Mouse (Mus musculus): ENCODE measurements around the gene Emid1.
A peak's percentile ranks its signal among the peaks of the same experiment; 100 is the strongest.

Emid1 gene

GRCm38 (mm10) chr11:5163421-5163820, 11.4 kb upstream of the Emid1 start:
- no peak for DNase-seq (ENCODE audit: low read depth, low spot score)

GRCm38 (mm10) chr11:5160722-5161485, 8.8 kb upstream of the Emid1 start:
- DNase-seq (ENCODE audit: low read depth, low spot score): no peak

DNA sequence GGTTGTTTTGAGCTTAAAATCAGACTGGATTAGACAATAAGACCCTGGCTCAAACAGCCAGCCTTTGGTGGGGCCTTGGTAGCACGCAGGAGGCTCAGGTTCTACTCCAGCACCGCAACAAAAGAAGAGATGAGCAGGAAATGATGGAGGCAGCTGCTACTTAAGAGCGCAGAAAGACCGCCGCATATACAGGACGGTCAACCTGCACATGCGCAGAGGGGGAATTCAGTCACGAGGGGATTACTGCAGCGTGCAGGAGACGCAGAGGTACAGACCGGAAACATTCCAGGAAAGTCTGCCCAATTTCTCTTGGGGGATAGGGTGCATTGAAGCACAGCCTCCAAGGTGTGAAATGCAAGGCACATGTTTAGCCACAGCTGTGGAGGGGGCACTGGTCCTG, 6.0 kb upstream of the Emid1 start:
- no peak for DNase-seq (ENCODE audit: low read depth, low spot score)

GRCm38 (mm10) chr11:5154961-5155805, 3.1 kb upstream of the Emid1 start:
- no peak for DNase-seq (ENCODE audit: low read depth, low spot score)

DNA sequence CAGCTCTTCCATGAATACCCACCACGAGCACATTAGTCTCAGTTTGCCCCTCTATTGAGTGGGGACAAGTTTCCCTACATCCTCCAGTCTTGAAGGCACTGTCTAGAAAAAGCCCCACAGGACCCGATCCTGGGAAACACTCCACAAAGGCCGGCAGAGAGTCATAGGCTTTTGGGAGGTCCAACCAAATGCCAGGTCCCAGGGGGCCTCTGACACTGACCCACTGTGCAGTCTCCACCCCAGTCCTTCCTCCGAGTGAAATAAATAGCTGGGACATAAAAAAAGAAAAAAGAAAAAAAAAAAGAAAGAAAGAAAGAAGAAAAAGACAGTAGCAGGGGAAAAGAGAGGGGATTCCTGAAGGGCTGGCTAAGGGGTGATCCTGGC, 818 bp downstream of the Emid1 start:
- no peak for DNase-seq (ENCODE audit: low read depth, low spot score)

GRCm38 (mm10) chr11:5150416-5151246, 1.4 kb downstream of the Emid1 start:
- DNase-seq (ENCODE audit: low read depth, low spot score): no peak

- DNase-seq (ENCODE audit: low read depth, low spot score): no peak
These were observed 2.1 kb downstream of the Emid1 start for GRCm38 (mm10) chr11:5149955-5150354.

GRCm38 (mm10) chr11:5149249-5149648, 2.8 kb downstream of the Emid1 start:
- no peak for DNase-seq (ENCODE audit: low read depth, low spot score)

DNA sequence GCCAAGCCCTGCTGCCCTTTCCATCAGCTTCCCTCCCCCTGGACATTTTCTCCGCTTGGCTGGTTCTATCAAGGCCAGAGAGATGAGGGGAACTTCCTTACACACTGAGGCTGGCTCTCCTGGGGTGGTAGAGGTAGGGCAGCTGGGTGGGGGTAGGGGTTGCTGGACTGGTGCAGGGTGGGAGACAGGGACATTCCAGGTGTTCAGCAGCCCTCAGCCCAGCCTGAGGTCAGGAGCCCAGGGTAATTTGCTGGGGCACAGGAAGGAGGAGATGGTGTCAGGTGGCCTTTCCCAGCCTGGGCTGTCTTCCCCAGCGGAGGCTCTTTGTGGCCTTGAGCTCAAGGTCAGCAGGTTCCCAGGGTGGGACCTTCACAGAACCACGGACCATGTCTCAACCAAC, 6.5 kb downstream of the Emid1 start:
- no peak for DNase-seq (ENCODE audit: low read depth, low spot score)

GRCm38 (mm10) chr11:5141965-5142364, 10.1 kb downstream of the Emid1 start:
- DNase-seq (ENCODE audit: low read depth, low spot score): no peak

- DNase-seq (ENCODE audit: low read depth, low spot score): no peak
These were observed 10.8 kb downstream of the Emid1 start for GRCm38 (mm10) chr11:5141252-5141651.

- DNase-seq (ENCODE audit: low read depth, low spot score): no peak
These were observed 11.4 kb downstream of the Emid1 start for GRCm38 (mm10) chr11:5140619-5141018.

GRCm38 (mm10) chr11:5139372-5139771, 12.7 kb downstream of the Emid1 start:
- no peak for DNase-seq (ENCODE audit: low read depth, low spot score)

DNA sequence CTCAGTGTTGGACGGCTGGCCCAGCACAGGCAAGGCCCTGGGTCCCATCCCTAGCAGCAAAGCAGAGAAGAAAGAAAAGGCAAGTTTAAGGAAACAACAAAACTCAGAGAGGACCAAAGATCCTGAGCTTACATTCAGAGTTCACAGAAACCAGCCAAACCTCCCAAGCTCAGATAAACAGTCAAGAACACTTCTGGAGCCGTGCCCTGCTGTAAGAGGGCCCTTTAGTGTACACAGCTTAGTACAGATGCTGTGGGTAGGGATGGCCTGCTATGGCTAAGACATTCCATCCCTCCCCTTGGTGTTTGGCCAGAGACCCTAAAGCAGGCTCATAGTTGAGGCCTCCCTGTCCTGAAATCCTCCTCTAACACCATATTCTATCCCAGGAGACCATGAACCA, 13.4 kb downstream of the Emid1 start:
- DNase-seq (ENCODE audit: low read depth, low spot score): no peak

DNA sequence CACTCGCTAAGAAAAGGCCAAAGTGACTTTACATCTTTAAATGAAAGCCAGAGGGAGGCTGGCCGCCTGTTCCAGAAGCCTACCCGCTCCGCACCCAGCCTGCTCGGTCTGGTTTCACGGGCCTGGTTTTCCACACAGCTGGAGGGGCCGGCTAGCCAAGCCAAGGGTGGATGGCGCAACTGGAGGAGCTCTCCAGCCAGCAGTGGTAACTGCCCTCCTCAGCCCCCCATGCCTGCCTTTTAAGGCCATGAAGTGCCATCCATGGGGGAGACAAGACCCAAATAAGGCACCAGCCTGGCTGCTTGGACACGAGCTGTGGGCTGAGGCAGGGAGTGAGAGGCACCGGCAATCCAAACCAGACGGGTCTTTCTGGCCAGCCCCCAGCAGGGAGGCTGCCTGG, 16.1 kb downstream of the Emid1 start:
- no peak for DNase-seq (ENCODE audit: low read depth, low spot score)

DNA sequence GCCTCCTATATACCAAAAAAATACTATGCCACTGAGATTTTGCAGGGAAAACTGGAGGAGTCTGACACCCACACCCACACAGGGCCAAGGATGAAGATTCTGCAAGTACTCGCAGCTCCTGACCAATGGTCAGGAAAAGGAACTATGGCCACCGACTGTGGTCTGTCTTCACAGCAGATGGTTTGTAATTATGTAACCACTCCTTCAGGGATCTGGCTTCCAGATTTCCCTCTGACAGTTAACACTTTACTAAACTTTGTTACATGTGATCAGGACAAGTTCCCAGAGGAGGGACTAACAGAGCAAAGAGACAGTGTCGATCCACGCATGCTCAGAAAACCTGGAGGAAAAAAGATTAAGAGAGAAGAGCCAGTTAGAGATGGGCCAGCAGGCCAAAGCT, 19.3 kb downstream of the Emid1 start:
- no peak for DNase-seq (ENCODE audit: low read depth, low spot score)

DNA sequence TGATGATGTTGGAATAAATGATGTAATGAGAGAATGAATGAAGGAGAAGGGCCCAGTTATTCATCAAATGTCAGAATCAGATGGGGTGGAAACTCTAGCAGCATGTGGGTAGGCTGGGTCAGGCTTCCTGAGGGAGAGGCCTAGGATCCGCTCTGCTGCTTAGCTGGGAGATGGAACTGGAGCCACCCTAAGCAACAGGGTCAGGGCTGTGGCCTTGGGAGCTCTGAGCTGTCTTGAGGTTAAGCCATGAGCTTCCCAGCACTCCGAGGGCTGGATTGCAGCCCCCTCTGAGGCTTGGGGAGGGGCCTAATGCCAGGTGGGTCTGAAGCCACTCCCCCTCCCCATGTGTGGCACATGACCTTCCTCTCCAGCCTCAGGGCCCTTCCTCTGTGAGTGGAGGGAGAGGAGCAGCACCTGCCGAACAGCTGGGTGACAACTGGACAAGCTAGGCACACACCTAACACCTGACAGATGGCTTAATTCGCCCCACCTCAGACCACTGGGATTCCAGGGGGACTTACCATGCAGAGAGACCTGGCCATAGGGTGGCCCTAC, 21.9 kb downstream of the Emid1 start:
- DNase-seq (ENCODE audit: low read depth, low spot score): no peak

DNA sequence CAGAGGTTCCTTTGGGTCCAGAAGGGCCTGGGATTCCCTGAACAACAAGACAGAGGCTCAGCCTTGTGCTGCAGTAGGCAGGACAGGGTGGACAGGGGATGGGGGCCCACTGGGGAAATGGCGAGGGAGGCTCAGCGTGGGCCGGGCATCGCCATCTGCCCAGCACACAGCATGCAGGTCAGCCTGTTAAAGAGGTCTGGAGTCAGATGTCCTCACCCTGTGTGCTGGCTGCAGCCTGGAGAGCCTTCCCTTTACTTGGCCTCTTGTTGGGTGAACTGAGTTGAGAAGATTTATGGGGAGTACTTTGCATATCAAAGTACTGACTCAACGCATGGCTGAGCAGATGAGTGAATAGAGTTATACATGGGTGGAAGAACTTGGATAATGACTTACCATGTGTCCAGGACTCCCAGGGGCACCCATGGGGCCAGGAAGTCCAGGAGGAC, 23.0 kb downstream of the Emid1 start:
- DNase-seq (ENCODE audit: low read depth, low spot score): no peak

DNA sequence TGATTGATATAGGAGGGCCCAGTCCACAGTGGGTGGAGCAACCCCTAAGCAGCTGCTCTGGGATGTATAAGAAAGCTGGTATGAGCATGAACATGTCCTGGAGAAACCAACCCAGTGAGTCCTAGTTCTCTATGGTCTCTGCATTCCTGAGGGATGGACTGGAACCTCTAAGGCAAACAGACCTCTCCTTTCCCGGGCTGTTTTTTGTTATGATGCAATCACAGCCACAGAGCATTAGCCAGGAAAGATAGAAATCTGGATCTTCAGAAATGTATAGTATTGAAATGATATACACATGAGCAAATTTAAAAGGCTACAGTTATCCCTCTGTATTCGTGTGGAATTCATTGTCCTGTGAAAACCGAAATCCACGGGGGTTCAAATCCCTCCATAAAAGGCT, 26.3 kb downstream of the Emid1 start:
- no peak for DNase-seq (ENCODE audit: low read depth, low spot score)

DNA sequence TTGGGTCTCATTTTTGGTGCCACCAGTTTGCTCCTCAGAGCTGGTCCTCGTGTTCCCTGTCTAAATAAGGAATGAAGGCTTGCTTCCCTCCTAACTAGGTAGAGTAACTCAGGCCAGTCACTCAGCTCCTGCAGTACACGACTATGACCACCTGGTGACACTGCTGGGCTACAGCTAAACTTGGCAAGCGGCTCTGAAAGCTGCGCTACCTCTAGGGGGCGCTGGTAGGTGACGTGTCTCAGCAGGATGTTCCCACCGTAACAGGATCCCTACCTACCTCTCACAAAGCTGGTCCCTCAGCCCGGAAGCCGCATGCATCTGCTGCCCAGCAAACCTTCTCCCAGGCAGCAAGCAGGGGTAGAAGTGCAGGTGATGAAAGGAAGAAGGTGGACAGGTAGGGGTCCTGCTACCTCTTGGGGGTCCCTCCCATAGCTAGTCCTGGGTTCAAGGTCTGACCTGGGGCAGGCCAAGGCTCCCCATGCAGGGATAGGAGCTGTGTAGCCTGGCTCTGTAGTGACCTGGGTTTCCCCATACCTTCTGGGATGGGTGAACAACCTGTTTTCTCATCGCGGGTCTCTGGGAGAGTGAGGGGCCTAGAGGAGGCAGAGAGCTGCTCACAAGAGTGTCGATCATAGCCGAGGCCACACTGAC, 37.0 kb downstream of the Emid1 start:
- peak; percentile 82 for DNase-seq (ENCODE audit: low read depth, low spot score)

DNA sequence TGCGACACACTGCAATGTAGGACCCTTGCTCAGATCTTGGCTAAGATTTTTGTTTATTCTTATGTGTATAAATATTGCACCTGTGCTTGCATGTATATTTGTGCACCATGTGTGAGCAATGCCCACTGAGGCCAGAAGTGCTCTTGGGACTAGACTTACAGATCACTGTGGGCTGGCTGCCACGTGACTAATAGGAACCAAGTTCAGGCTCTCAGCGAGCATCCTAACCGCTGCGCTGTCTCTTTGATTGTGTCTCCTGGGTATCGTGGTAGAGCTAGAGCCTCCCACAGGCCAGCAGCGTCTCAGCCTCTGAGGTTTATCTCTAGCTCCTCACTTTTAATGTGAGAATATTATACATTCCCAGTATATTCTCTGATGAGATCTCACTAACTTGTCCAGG, 38.4 kb downstream of the Emid1 start:
- DNase-seq (ENCODE audit: low read depth, low spot score): no peak

Measured in retina, postnatal 7 days (tissue).